Mouse (Mus musculus) bone marrow macrophage, adult 2 months (primary cell): ENCODE measurements at regions not wholly inside any gene's neighbourhood (a gene's known extent, or its start where the extent isn't known, plus 50 kb on each side); places are given as distances from the start of the nearest gene placed in this dataset.

Experiments used
- CTCF ChIP-seq: IDR thresholded peaks from 2 replicates; pipeline ENCODE4 v1.5.1; 2012; ENCODE audit warnings: low read depth, mild to moderate bottlenecking, low read length, moderate library complexity
- POLR2A ChIP-seq: IDR thresholded peaks from 2 replicates; pipeline ENCODE4 v1.6.1; 2012; ENCODE audit warnings: mild to moderate bottlenecking, low read depth, low read length, borderline replicate concordance

- TF ChIP-seq POLR2A = no peak
- TF ChIP-seq CTCF = no peak
These were observed 231.9 kb downstream of the Spry2 start for GRCm38 (mm10) chr14:105664671-105665198.
